Mouse (Mus musculus): ENCODE measurements around the gene Timd2.

DNA sequence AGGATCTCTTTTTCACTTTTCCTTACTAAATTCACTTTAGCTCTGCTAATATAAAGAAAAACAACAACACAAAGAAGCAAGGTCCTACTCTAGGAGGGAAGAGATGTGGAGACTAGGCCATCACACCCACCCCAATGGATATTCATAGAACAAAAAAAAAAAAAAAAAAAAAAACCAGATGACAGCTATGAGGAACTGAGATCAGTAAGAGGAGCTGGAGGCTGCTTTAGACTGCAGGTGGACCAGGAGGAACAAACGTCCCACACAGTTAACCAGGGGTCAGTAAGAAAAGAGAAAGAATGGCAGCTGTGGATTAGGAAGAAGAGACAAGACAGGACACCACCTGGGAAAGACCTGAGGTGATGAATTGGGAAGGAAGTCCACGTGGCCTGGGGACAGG, 41.1 kb upstream of the Timd2 start:
- TF ChIP-seq POLR2A (IDR thresholded peaks at IDR 0.05; ENCODE audit: insufficient read depth, low read depth, low read length): no peak
- TF ChIP-seq EP300 (IDR thresholded peaks at IDR 0.05; ENCODE audit: insufficient read depth, low read depth, low read length): no peak

Measured in heart, adult 2 months (tissue).